Mouse (Mus musculus): Measurements from ENCODE around the gene Prpf4b. TPM values are rescaled to one million over a fixed set of nuclear protein-coding genes. Genes with fewer than 3 reads are reported as not detected.

Prpf4b gene
- 29.0 and 36.1 TPM in 2 replicates for polyA plus RNA-seq (2015; fragmentation: Nextera tagmentation; extraction: Ambion mirVana)

GRCm38 (mm10) chr13:34875166-34875710 lies at the start of gene Prpf4b:
Gene Prpf4b, plus strand, starts transcription at chr13:34875302.

GRCm38 (mm10) chr13:34924210-34924609 lies 49.1 kb downstream of the Prpf4b start, which contains the start of the genes Fam217a and 4933417A18Rik:
Gene Fam217a, minus strand, starts transcription at chr13:34924310.
Gene 4933417A18Rik, plus strand, starts transcription at chr13:34924409.

Other genes with a start within 250 kb of the Prpf4b start
- 35.4 and 55.9 TPM in 2 replicates for gene Pxdc1, start 221.8 kb upstream of the Prpf4b start, polyA plus RNA-seq (2015; fragmentation: Nextera tagmentation; extraction: Ambion mirVana)
- gene Fam50b, start 140.5 kb upstream of the Prpf4b start, polyA plus RNA-seq (2015; fragmentation: Nextera tagmentation; extraction: Ambion mirVana) = 0.25 TPM in 1 of 2 replicates, not detected in the other
- gene Fam217a, start 49.0 kb downstream of the Prpf4b start, polyA plus RNA-seq (2015; fragmentation: Nextera tagmentation; extraction: Ambion mirVana) = 0.46 and 0.47 TPM in 2 replicates
- gene 4933417A18Rik, start 49.1 kb downstream of the Prpf4b start, polyA plus RNA-seq (2015; fragmentation: Nextera tagmentation; extraction: Ambion mirVana) = not detected in 2 replicates
- gene Eci3, start 88.5 kb downstream of the Prpf4b start, polyA plus RNA-seq (2015; fragmentation: Nextera tagmentation; extraction: Ambion mirVana) = 0.46 and 0.52 TPM in 2 replicates
- gene Eci2, start 151.8 kb downstream of the Prpf4b start, polyA plus RNA-seq (2015; fragmentation: Nextera tagmentation; extraction: Ambion mirVana) = 79.9 and 81.8 TPM in 2 replicates